Mouse (Mus musculus) adrenal gland, adult 8-10 months (tissue): ENCODE data around the gene Ankrd55. TPM values are rescaled to one million over a fixed set of nuclear protein-coding genes. Genes with fewer than 3 reads are reported as not detected.
A peak's percentile ranks its signal among the peaks of the same experiment; 100 is the strongest.

ENCODE experiments used
- DNase-seq: peaks from one replicate; pipeline ENCODE4 v3.0.0; 2022
- total RNA-seq, 4 experiments: library from RNA; stranded (reverse); gene quantifications; 2 replicates each; pipeline ENCODE4 v1.2.4; 2022

The Ankrd55 gene
- total RNA-seq, 4 experiments from 2014 or later, result 2.0 to 4.1 (median 2.9) TPM

GRCm38 (mm10) chr13:112344270-112344864, 56.1 kb downstream of the Ankrd55 start:
- DNase-seq, result no peak

GRCm38 (mm10) chr13:112345542-112345941, 57.3 kb downstream of the Ankrd55 start:
- no peak for DNase-seq

- no peak for DNase-seq
Measured at GRCm38 (mm10) chr13:112346031-112346430, 57.8 kb downstream of the Ankrd55 start.

DNA sequence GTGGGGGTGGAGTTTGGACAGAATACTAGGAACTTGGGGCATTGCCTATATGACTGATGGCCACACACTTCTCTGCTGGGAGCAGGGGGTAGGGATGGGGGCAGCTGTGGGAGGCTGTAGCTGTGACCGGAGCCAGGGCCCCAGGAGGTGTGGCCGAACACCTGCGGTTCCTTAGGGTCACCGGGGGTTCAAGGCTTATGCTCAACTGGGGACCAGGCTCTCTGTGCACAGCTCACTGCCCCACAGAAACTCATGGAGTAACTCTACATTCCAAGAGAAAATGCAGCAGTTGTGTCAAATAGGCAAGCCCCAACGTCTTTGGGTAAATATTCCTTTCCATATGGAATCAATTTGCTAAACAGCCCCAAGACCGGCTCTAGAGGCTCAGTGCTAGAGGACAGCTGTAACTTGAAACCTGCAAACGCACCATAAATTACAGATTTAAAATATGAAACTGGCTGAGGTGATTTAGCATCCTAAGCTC, 58.5 kb downstream of the Ankrd55 start:
- no peak for DNase-seq

DNA sequence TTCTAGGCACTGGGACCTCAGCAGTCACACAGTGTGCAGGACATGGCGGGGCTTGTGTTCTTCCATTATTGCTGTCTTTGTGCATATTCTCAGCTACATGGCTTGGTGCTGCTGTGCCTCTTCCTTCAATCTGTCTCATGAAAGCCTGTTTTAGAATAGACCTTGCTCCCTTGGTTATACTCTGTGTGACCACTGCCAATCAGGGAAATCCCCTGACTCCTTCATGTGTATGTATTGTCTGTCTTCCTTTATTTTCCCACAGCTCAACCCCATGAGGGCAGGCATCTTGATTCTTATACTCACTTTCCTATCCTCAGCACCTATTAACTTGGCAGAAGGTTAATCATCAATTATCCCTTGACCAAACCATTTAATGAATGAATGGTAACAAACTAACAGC, 60.0 kb downstream of the Ankrd55 start:
- DNase-seq, result no peak

DNA sequence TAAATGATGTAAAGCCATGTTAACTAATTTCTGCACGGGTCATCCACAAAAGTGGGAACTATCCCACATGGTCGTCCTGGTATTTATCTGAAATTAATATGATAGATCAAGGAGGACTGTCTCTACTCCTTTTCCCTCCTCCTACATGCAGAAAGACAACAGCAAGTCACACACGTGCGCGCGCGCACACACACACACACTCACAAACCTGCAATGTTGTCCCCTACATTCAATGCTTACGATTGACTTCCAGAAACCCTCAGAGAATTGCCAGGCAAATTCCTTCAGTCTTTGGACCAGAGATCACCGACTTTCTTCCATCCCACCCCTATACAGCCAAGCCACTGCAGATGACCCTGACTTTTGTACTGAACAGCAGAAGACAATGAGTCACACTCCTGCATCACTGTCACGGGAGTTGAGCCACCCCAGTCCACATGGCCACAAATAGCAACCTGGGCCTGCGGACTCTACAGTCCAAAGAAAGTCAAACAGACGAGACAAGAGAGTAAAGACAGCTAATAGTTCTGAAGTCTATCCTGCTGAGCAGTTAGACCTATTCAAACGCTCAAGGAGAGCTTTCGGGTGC, 60.7 kb downstream of the Ankrd55 start:
- DNase-seq, result peak; percentile 77

DNA sequence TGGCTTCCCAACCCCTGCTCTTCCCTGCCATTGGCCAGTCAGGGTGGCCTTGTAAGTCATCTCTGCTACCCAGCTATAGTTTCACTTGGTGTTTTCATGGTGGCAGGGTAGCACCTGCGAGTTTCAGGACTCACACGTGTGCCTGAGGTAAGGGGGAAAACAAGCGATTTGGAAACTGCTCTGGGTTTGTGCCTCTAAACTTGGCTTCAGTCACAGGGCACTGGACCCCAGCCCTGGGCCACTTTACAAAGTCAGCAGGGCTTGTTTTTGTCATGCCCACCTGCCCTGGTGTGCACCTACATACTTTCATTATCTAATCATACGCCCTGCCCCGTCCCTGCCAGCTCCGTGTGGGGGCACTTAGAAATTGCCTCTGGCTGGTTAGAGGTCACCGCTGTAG, 61.2 kb downstream of the Ankrd55 start:
- no peak for DNase-seq

DNA sequence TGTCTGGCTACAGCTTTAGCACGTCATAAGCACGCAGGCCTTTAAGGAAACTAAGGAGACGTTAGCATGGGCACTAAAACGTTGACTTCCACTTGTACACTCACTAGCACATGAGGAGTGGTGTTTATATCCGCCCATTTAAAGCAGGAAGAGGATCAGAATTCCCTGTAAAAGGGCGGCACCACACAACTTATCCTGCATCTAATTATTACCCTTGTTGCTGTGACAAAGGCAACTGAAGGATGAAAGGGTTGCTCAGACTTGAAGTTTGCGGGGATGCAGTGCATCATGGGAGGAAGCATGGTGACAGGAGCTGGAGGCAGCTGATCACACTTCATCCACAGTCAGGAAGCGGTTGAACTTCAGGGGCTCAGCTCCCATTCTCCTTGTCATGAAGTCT, 63.7 kb downstream of the Ankrd55 start:
- no peak for DNase-seq

- no peak for DNase-seq
Measured at GRCm38 (mm10) chr13:112354109-112354867, 66.0 kb downstream of the Ankrd55 start.

- no peak for DNase-seq
Measured at GRCm38 (mm10) chr13:112354958-112355357, 66.7 kb downstream of the Ankrd55 start.

GRCm38 (mm10) chr13:112355794-112356486, 67.7 kb downstream of the Ankrd55 start:
- DNase-seq, result no peak

- DNase-seq, result no peak
Measured at GRCm38 (mm10) chr13:112361575-112361974, 73.3 kb downstream of the Ankrd55 start.

- no peak for DNase-seq
Measured at GRCm38 (mm10) chr13:112363218-112363617, 75.0 kb downstream of the Ankrd55 start.

GRCm38 (mm10) chr13:112363746-112364145, 75.5 kb downstream of the Ankrd55 start:
- DNase-seq, result no peak

GRCm38 (mm10) chr13:112364698-112365097, 76.4 kb downstream of the Ankrd55 start:
- DNase-seq, result no peak

- no peak for DNase-seq
Measured at GRCm38 (mm10) chr13:112365303-112365702, 77.1 kb downstream of the Ankrd55 start.

DNA sequence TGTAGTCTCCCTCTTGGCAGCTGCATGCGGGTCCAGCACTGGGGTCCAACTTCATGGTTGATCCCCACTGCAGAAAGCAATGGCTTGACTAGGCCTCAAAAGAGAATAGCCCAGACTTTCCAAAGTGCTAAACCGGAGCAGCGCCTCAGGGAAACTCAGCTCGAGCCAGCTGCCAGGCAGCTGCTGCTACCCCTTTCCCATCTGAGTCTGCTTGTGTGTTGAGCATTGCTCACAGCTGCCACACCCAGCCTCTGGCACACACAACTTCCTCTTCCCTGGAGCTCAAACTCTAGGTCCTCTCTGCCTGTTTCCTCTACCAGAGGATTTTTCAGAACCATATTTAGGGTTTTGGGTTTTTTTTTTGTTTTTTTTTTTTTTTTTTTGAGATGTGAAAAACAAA, 77.5 kb downstream of the Ankrd55 start:
- DNase-seq, result no peak

DNA sequence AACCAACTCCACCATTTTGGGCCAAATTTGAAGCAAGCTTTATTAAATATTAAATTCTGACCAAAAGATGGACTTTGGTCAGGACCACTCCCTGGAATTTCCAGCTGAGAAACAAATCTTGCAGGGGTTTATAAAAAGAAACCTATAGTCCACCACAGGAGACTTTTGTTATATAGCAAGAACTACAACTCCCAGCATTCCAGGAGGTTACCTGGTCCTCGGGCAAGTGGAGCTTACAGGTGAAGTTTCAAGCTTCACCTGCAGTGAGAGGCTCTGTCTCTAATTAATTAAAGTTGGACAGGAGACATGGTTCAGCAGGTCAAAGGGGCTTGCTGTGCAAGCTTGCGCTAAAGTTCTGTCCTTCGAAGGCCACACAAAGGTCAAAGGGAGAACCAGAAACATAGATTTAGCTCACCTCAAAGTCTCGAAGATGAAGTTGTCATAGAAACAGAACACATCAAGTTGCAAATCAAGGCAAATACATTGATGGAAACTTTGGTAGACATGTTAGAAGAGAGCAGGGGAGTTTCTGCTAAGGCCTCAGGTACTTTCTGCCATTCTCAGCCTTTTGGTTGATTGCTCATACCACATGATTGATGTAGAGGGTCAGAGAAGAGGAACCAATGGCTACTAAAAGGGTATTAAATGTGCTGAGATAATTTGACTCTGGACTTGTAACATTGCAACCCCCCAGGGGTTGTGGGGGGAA, 78.2 kb downstream of the Ankrd55 start:
- no peak for DNase-seq

- no peak for DNase-seq
Measured at GRCm38 (mm10) chr13:112371729-112372128, 83.5 kb downstream of the Ankrd55 start.

- DNase-seq, result no peak
Measured at GRCm38 (mm10) chr13:112375766-112376165, 87.5 kb downstream of the Ankrd55 start.

DNA sequence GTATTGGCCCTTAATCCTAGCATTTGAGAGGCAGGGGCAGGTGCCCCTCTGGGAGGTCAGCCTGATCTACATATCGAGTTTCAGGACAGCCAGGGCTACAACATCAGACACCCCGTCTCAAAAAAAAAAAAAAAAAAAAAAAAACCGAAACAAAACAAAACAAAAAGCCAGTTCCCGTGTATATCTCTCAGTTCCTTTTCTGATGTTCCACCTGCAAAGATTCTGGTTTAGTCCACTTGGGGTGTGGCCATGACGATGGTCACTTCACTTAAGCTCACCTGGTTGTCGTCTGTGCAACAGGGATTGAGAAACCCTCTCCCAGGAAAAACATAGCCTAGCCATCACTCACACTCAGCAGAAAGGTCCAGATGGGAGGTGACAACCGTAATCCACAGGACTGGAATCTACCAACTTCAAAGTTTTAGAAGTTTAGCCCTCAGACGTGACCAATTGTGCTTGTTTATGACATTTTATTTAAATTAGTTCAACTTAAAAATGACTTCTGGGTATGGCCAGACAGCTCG, 90.6 kb downstream of the Ankrd55 start:
- DNase-seq, result no peak

DNA sequence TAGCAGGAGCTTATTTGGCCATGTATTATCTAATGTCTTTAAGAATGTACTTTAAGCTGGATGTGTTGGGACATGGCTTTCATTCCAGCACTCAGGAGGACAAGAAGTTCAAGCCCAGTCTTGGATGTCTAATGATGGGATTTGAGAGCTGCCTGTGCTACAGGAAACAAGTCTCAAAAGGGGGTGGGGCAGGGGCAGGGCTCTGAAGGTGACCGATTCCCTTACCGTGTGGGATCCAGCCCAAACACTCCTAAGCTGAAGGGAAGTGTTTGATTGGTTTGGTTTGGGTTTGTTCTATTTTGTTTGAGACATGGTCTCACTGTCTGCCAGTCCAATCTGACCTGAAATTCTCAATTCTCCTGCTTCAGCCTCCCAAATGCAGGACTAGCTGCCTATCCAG, 93.2 kb downstream of the Ankrd55 start:
- no peak for DNase-seq
